ENCODE assay signal across 13 mouse cellular contexts in genomic region chr19:21818021-21818725, GRCm38 (mm10). TPM values are rescaled to one million over a fixed set of nuclear protein-coding genes. Genes with fewer than 3 reads are reported as not detected.
A peak's percentile ranks its signal among the peaks of the same experiment; 100 is the strongest.
DNase-seq lines count a peak whose midpoint lies in the region; ATAC-seq lines count a peak whose summit lies in the region.
"Had no signal": no experiment of that assay in that cellular context is flagged by ENCODE, and none has a peak within 500 bp of the region (broad histone marks: within the 10 kb centered on the region; RNA-seq: fewer than 3 reads in every experiment).

No protein-coding gene starts in this region.

- peak; percentile 24 for DNase-seq in embryonic facial prominence, embryonic 11.5 days (ENCODE audit: low spot score)
- DNase-seq in embryonic facial prominence, embryonic 10.5 days (ENCODE audit: low spot score) = no peak
- no peak for DNase-seq in lung, postnatal 14 days
- peak; percentile 83 for DNase-seq in embryonic facial prominence, embryonic 14.5 days (ENCODE audit: low spot score)
- no peak for DNase-seq in hindbrain, embryonic 14.5 days (ENCODE audit: low spot score)
- no peak for DNase-seq in right cerebral cortex, adult 18-20 months
- DNase-seq: thymus, postnatal 25 days had no signal

- H3K27me3 ChIP-seq in embryonic facial prominence, embryonic 11.5 days (ENCODE audit: control insufficient read depth, insufficient read depth, low read length) = no peaks in the 10 kb centered on the region
- H3K27me3 ChIP-seq in embryonic facial prominence, embryonic 10.5 days (replicated peaks; ENCODE audit: low read depth, poor library complexity, severe bottlenecking) = no peaks in the 10 kb centered on the region
- H3K27me3 ChIP-seq in lung, embryonic 16.5 days (ENCODE audit: control insufficient read depth, insufficient read depth, low read depth, low read length) = no peaks in the 10 kb centered on the region
- no peaks in the 10 kb centered on the region for H3K27me3 ChIP-seq in embryonic facial prominence, embryonic 14.5 days (replicated peaks; ENCODE audit: control insufficient read depth, insufficient read depth, low read length)
- H3K27me3 ChIP-seq in hindbrain, embryonic 14.5 days (ENCODE audit: control insufficient read depth, insufficient read depth, low read length) = no peaks in the 10 kb centered on the region
- H3K27me3 ChIP-seq: forebrain, embryonic 13.5 days; intestine, embryonic 15.5 days; midbrain, embryonic 15.5 days had no signal

- H3K9ac ChIP-seq in embryonic facial prominence, embryonic 11.5 days (replicated peaks; ENCODE audit: low read length) = no peak overlapping the region
- no peak overlapping the region for H3K9ac ChIP-seq in lung, embryonic 16.5 days (ENCODE audit: low read length)
- no peak overlapping the region for H3K9ac ChIP-seq in embryonic facial prominence, embryonic 14.5 days (ENCODE audit: low read depth, low read length)
- no peak overlapping the region for H3K9ac ChIP-seq in hindbrain, embryonic 14.5 days
- H3K9ac ChIP-seq: forebrain, embryonic 13.5 days; intestine, embryonic 15.5 days; midbrain, embryonic 15.5 days had no signal

- no peak; the same call in 1 of the 2 replicates for ATAC-seq in embryonic facial prominence, embryonic 11.5 days (replicated peaks; ENCODE audit: insufficient number of reproducible peaks, low FRiP score, low TSS enrichment, low read depth)
- ATAC-seq in lung, embryonic 16.5 days (ENCODE audit: low read depth) = no peak
- ATAC-seq in embryonic facial prominence, embryonic 14.5 days (ENCODE audit: low read depth) = peak; percentile 89
- peak; percentile 72 for ATAC-seq in neutrophil, adult 5-6 weeks (ENCODE audit: extremely low read depth, insufficient number of reproducible peaks, low FRiP score, poor library complexity, severe bottlenecking)
- ATAC-seq in hindbrain, embryonic 14.5 days (ENCODE audit: low FRiP score) = no peak
- ATAC-seq: forebrain, embryonic 13.5 days; intestine, embryonic 15.5 days; midbrain, embryonic 15.5 days had no signal

- H3K9me3 ChIP-seq in embryonic facial prominence, embryonic 11.5 days (replicated peaks; ENCODE audit: control insufficient read depth, low read length) = no peaks in the 10 kb centered on the region
- H3K9me3 ChIP-seq in embryonic facial prominence, embryonic 10.5 days = no peaks in the 10 kb centered on the region
- no peaks in the 10 kb centered on the region for H3K9me3 ChIP-seq in lung, embryonic 16.5 days (ENCODE audit: control insufficient read depth, low read length)
- H3K9me3 ChIP-seq in embryonic facial prominence, embryonic 14.5 days (ENCODE audit: control insufficient read depth, low read length) = no peaks in the 10 kb centered on the region
- no peaks in the 10 kb centered on the region for H3K9me3 ChIP-seq in hindbrain, embryonic 14.5 days (ENCODE audit: control insufficient read depth, low read length)
- H3K9me3 ChIP-seq: forebrain, embryonic 13.5 days; intestine, embryonic 15.5 days; midbrain, embryonic 15.5 days had no signal

- H3K4me3 ChIP-seq in embryonic facial prominence, embryonic 11.5 days (ENCODE audit: low read depth, low read length) = no peak overlapping the region
- H3K4me3 ChIP-seq in embryonic facial prominence, embryonic 10.5 days = no peak overlapping the region
- no peak overlapping the region for H3K4me3 ChIP-seq in lung, embryonic 16.5 days (ENCODE audit: low read length)
- no peak overlapping the region for H3K4me3 ChIP-seq in embryonic facial prominence, embryonic 14.5 days (ENCODE audit: low read depth, low read length)
- no peak overlapping the region for H3K4me3 ChIP-seq in hindbrain, embryonic 14.5 days (replicated peaks; ENCODE audit: low read length)
- H3K4me3 ChIP-seq: forebrain, embryonic 13.5 days; intestine, embryonic 15.5 days; midbrain, embryonic 15.5 days had no signal

- no peak overlapping the region for H3K4me2 ChIP-seq in embryonic facial prominence, embryonic 11.5 days (ENCODE audit: low read depth, low read length)
- H3K4me2 ChIP-seq in lung, embryonic 16.5 days (ENCODE audit: low read depth, low read length) = no peak overlapping the region
- no peak overlapping the region for H3K4me2 ChIP-seq in embryonic facial prominence, embryonic 14.5 days (ENCODE audit: low read depth, low read length)
- H3K4me2 ChIP-seq in hindbrain, embryonic 14.5 days (replicated peaks) = no peak overlapping the region
- H3K4me2 ChIP-seq: forebrain, embryonic 13.5 days; heart, embryonic 11.5 days; intestine, embryonic 15.5 days; midbrain, embryonic 15.5 days had no signal

- WGBS in embryonic facial prominence, embryonic 11.5 days = 74% methylated on average over 14 of the region's 14 CpGs
- WGBS in embryonic facial prominence, embryonic 10.5 days = 75% methylated on average over 14 of the region's 14 CpGs
- 84% methylated on average over 14 of the region's 14 CpGs for WGBS in lung, embryonic 16.5 days
- WGBS in embryonic facial prominence, embryonic 14.5 days = 53% methylated on average over 14 of the region's 14 CpGs
- 95% methylated on average over 14 of the region's 14 CpGs for WGBS in hindbrain, embryonic 14.5 days

- H3K36me3 ChIP-seq in embryonic facial prominence, embryonic 11.5 days (replicated peaks; ENCODE audit: control insufficient read depth, insufficient read depth, low read depth, low read length) = peaks cover 7% of the 10 kb centered on the region
- peaks cover 95% of the 10 kb centered on the region for H3K36me3 ChIP-seq in embryonic facial prominence, embryonic 10.5 days (replicated peaks)
- peaks cover 16% of the 10 kb centered on the region for H3K36me3 ChIP-seq in lung, embryonic 16.5 days (ENCODE audit: control insufficient read depth, insufficient read depth, low read length)
- H3K36me3 ChIP-seq in embryonic facial prominence, embryonic 14.5 days (ENCODE audit: control insufficient read depth, insufficient read depth, low read length) = peaks cover 70% of the 10 kb centered on the region
- H3K36me3 ChIP-seq in hindbrain, embryonic 14.5 days (replicated peaks; ENCODE audit: control insufficient read depth, insufficient read depth) = peaks cover 88% of the 10 kb centered on the region

- no peaks in the 10 kb centered on the region for H3K4me1 ChIP-seq in embryonic facial prominence, embryonic 11.5 days (ENCODE audit: control insufficient read depth, insufficient read depth, low read length)
- H3K4me1 ChIP-seq in embryonic facial prominence, embryonic 10.5 days = no peaks in the 10 kb centered on the region
- H3K4me1 ChIP-seq in lung, embryonic 16.5 days (replicated peaks; ENCODE audit: control insufficient read depth, insufficient read depth, low read length) = peaks cover 5% of the 10 kb centered on the region
- peaks cover 7% of the 10 kb centered on the region for H3K4me1 ChIP-seq in embryonic facial prominence, embryonic 14.5 days (ENCODE audit: control insufficient read depth, insufficient read depth, low read length)
- H3K4me1 ChIP-seq in hindbrain, embryonic 14.5 days (replicated peaks; ENCODE audit: control insufficient read depth, insufficient read depth, low read length) = no peaks in the 10 kb centered on the region
- H3K4me1 ChIP-seq: forebrain, embryonic 13.5 days; intestine, embryonic 15.5 days; midbrain, embryonic 15.5 days had no signal

- no peak overlapping the region for H3K27ac ChIP-seq in embryonic facial prominence, embryonic 11.5 days (replicated peaks; ENCODE audit: low read depth, low read length)
- no peak overlapping the region; the same call in 1 of the 2 replicates for H3K27ac ChIP-seq in embryonic facial prominence, embryonic 10.5 days (replicated peaks)
- H3K27ac ChIP-seq in lung, embryonic 16.5 days (ENCODE audit: low read length) = 0 out of 2 replicates have a peak overlapping the region, but pooled peaks have one; percentile 9
- no peak overlapping the region; the same call in 1 of the 2 replicates for H3K27ac ChIP-seq in embryonic facial prominence, embryonic 14.5 days (replicated peaks; ENCODE audit: low read depth, low read length)
- no peak overlapping the region for H3K27ac ChIP-seq in hindbrain, embryonic 14.5 days
- H3K27ac ChIP-seq: forebrain, embryonic 13.5 days; intestine, embryonic 15.5 days; midbrain, embryonic 15.5 days had no signal

RNA-seq across cellular contexts. Expression of gene Cemip2, which starts 40.0 kb away (rescaled TPM):
- 51.6 and 52.2 TPM in 2 replicates for polyA plus RNA-seq in embryonic facial prominence, embryonic 11.5 days (2014; fragmentation: Nextera tagmentation; extraction: Ambion mirVana)
- 61.4 and 71.0 TPM in 2 replicates for polyA plus RNA-seq in embryonic facial prominence, embryonic 10.5 days (2016; fragmentation: Nextera tagmentation; extraction: Ambion mirVana)
- polyA plus RNA-seq in lung, embryonic 16.5 days (2015; fragmentation: Nextera tagmentation; extraction: Ambion mirVana) = 29.7 and 31.8 TPM in 2 replicates
- 33.8 and 34.7 TPM in 2 replicates for polyA plus RNA-seq in embryonic facial prominence, embryonic 14.5 days (2014; fragmentation: Nextera tagmentation; extraction: Ambion mirVana)
- total RNA-seq in neutrophil, adult 5-6 weeks (2017) = 12.0 and 14.1 TPM in 2 replicates
- 26.4 and 26.8 TPM in 2 replicates for polyA plus RNA-seq in hindbrain, embryonic 14.5 days (2014; fragmentation: Nextera tagmentation; extraction: Ambion mirVana)

Comparison
In these comparisons a context has a peak if more than half of its experiments do, and no peak if none do; other contexts are left out.
1. ATAC-seq: peak in embryonic facial prominence, embryonic 14.5 days (single experiment) and neutrophil, adult 5-6 weeks (single experiment); none in embryonic facial prominence, embryonic 11.5 days (single experiment), lung, embryonic 16.5 days (single experiment) and hindbrain, embryonic 14.5 days (single experiment).
2. DNase-seq: peak in embryonic facial prominence, embryonic 11.5 days (single experiment) and embryonic facial prominence, embryonic 14.5 days (single experiment); none in embryonic facial prominence, embryonic 10.5 days (single experiment), lung, postnatal 14 days (single experiment), hindbrain, embryonic 14.5 days (single experiment) and right cerebral cortex, adult 18-20 months (single experiment).